Mouse (Mus musculus): ENCODE measurements around the gene Iqcj.
"Not testable (repeated sequence)": the region's sequence is repeated elsewhere in the genome, so short reads cannot be mapped to it uniquely, and the experiment has no call there.

The Iqcj gene

DNA sequence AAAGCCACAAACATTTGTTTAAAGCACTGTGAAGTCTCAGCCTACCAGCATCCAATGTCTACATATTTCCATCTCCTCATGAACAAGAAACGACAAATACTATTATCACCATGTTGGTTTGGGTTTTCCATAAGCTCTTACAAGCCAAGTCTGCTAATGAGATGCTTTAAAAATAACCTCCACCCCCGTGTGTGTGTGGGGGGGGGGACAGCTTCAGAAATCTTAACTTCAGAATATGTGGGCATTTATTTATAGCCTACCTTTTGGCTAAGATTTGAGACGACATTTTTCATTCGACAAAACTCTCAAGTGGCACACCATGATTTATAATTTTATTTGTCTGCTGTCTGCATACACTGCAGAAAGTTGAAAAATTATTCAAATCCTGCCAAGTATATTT lies 185.4 kb downstream of the Iqcj start:
- DNase-seq (ENCODE audit: low spot score) = no peak

DNA sequence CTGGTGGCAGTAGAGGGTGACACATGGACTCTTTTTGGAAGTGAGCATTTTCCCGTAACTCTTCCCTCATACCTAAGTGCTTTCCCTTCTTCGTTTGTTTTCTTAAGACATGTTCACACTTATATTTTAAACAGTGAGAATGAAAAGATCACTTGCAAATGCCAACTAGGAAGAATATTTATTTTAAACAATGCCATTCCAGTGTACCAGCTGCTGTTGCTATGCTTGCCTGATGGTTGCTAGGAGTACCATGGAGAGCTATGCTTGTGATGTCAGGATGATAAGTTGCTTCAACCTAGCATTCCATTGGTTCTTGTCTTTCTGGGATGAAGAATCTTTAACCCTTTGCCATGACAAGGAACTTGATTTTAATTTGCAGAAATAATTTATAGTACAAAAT lies 193.0 kb downstream of the Iqcj start:
- no peak for DNase-seq (ENCODE audit: low spot score)

DNA sequence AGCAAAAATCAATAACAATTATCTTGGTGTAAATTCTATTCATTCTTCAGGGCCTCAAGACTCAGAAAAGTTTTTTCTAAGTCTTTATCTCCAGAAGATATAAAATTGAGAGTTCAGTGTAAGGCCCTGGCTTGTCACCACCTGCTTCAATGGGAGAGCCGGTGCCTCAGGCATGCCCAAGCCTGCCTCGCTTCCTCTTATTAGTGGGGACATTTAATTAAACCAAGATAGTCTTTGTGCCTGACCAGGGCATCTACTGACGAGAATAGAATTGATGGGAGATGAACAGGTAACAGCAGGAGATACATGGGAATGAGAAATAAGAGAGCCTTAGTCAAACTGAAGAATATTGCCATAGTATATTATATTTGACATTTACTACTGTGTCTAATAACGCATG lies 200.1 kb downstream of the Iqcj start:
- DNase-seq (ENCODE audit: low spot score) = no peak

DNA sequence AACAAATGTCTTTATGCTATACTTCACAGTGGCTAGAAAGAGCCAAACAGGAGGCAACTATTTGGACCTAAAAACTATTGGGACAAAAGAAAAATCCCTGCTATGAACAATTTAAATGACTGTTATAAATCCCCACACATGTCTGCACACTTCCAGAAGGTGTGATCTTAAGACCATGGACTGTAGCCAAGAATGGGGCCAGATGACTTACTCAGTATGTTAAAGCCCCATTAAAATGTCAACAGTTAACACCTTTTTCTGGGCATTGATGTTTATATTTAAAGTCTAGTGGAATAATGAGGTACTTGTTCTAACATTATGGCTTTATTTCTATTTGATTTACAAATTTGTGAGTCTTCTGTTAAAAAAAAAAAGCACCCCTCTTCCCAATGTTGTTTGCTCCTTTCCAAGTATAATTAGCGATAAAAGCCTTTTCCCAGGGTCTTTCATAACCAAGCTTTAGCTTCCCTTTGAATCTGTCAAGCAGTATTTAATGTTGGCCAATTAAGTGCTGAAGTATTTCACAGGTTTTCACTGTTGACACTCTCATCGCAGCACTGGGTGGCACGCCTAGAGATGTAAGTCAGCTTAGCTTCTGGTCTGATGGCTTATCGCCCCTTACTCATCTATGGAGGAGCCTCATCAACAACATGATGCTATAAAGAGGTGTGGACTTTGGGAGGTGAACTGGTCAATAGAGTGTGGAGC lies 204.9 kb downstream of the Iqcj start:
- no peak for DNase-seq (ENCODE audit: low spot score)

DNA sequence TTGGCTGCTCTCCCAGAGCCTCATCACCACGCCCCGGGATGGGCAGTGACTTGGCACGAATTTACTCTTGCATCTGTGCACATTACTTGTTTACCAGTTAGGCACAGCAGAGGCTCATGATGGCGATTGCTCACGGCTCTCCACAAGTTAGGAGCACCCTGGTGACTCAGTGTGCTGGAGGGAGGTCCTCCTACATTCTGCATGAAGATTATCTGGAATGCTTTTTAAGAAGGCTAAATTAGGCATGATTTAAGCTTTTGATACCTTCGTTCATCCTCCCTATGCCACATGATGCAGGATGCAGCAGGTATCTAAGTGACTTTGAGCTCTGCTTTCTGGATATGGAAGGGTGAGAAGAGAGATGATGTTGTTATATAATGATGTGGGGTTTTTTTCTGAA lies 207.5 kb downstream of the Iqcj start:
- not testable (repeated sequence) for DNase-seq (ENCODE audit: low spot score)

DNA sequence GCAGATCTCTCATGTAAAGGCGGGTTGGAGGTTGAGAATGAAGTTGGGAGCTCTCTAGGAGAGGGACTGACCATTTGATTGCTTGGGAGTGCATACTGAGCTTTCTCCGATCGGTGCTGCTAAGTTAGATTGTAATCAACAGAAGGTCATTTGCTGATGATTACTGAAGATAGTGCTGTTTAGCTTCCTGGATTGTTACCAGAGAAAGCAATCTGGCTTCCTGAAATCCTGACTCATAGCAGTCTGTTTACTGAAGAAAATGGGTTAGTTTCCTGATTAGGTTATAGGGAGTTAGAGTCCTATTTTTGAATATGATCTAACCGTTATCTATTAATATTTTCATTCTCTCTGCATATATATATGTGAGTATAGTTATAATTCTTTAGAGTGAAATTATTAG lies 209.3 kb downstream of the Iqcj start:
- no peak for DNase-seq (ENCODE audit: low spot score)

DNA sequence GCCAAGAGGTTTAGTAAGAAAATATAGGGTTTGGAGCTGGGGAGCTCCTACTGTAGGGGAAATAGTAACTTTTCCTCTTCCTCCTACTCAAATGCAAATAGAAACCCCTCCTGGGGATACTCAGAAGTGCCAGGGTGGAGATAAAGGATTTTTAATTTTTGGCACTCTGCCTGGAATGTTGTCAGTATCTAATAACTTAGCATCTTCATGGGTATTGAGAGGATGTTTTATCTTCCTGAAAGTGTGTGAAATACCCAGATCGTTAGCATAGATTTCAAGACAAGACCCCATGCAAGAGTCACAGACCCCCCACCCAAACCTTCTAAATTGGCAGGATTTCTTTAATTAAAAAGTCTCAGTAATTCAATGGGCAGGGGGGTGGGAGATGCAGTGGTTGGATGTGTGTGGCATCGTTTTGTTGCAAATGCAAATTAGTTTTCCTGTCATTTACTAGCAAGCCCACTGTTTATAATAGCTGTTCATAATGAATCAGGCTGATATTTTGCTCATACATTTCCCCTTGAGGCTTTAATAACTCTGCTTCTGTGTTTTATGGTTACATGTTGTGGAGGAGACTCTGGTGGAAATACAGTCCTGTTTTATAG lies 213.2 kb downstream of the Iqcj start:
- DNase-seq (ENCODE audit: low spot score) = no peak
